Comparison of ENCODE assay signal across 8 mouse cellular contexts in the genomic region with DNA sequence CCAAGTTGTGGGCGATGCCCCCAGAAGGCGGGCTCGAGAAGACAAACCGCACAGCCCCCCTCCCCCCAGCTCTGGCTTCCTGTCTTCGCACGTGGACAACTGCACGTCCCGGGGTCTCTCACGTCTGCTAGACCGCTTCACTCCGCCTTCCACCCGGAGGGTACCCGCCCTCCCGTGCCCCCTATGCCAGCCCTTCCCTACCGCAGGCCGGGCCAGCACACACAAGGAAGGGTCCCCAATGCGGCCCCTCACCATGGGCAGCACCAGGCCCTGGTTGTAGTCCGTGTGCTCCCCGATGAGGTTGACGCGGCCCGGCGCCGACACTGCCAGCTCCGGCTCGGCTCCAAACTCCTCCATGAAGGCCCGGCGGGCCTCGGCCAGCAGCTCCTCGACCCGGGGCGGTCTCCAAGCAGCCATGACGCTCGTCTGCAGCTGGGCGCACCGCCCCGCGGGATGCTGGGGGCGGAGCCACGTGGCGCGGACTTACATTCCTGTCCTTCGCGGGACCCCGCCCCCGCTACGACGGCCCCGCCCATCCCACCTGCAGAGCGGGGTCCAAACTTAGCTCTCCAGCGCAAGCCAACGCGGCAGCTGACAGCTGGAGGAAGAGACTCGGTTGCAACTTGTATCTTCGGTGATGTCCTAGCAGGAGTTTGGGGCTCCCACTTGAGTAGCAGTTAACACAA. TPM values are rescaled to one million over a fixed set of nuclear protein-coding genes. Genes with fewer than 3 reads are reported as not detected.
DNase-seq lines count a peak whose midpoint lies in the region; ATAC-seq and TF ChIP-seq lines count a peak whose summit lies in the region.

Gene Galk1, minus strand, starts transcription at position 458 of the 686 bp plus-strand sequence.

- peak; percentile 98 for DNase-seq in MEL (ENCODE audit: low read depth, low spot score)
- DNase-seq in cerebellum, adult 9-10 months: peak; percentile 78
- DNase-seq in layer of hippocampus, adult 9-10 months (ENCODE audit: low spot score): peak; percentile 44
- peak; percentile 89 for DNase-seq in ovary, adult 18-20 months (ENCODE audit: low spot score)
- peak; percentile 95 for DNase-seq in thymus, adult 2 months

- no peak for TF ChIP-seq EP300 in MEL (IDR thresholded peaks at IDR 0.05; ENCODE audit: low read depth in 1 of 2, low read length in 2 of 2)

- H3K36me3 ChIP-seq in MEL (ENCODE audit: control insufficient read depth in 1 of 2, insufficient read depth in 2 of 2, low read length in 2 of 2): peaks cover 0 to 9% of the 10 kb centered on the region in 2 experiments; a peak in 2 of 4 replicates
- peaks cover 23% of the 10 kb centered on the region for H3K36me3 ChIP-seq in lung, embryonic 15.5 days
- no peaks in the 10 kb centered on the region for H3K36me3 ChIP-seq in thymus, adult 2 months (ENCODE audit: control insufficient read depth, insufficient read depth, low read length)

- H3K4me3 ChIP-seq in MEL (ENCODE audit: control insufficient read depth in 1 of 2, insufficient read depth in 1 of 2, low read depth in 2 of 2, low read length in 2 of 2): peak within 1 kb of the TSS; percentile 67 to 86
- H3K4me3 ChIP-seq in lung, embryonic 15.5 days: peak within 1 kb of the TSS; percentile 78
- peak within 1 kb of the TSS; percentile 87 for H3K4me3 ChIP-seq in thymus, adult 2 months (ENCODE audit: control insufficient read depth, insufficient read depth, low read length)

- peak within 1 kb of the TSS; percentile 89 for H3K9ac ChIP-seq in MEL (ENCODE audit: control insufficient read depth, low read depth, low read length, poor library complexity, severe bottlenecking)
- H3K9ac ChIP-seq in lung, embryonic 15.5 days: peak within 1 kb of the TSS; percentile 88

- peak; percentile 80 for ATAC-seq in frontal cortex, adult (ENCODE audit: low TSS enrichment)
- peak; percentile 73 to 79 for ATAC-seq in hematopoietic stem cell, adult 5-6 weeks (replicated peaks in 1 of 2; ENCODE audit: insufficient read depth in 1 of 2, low FRiP score in 2 of 2, low TSS enrichment in 1 of 2, low read depth in 1 of 2, poor library complexity in 2 of 2, severe bottlenecking in 2 of 2)
- peak; percentile 93 for ATAC-seq in lung, embryonic 15.5 days (ENCODE audit: borderline replicate concordance, extremely low read depth, low FRiP score, low TSS enrichment)

- peak within 1 kb of the TSS; percentile 87 for H3K4me2 ChIP-seq in lung, embryonic 15.5 days

- peak; percentile 59 to 88; a peak in 3 of 4 replicates for TF ChIP-seq POLR2A in MEL (IDR thresholded peaks at IDR 0.05; ENCODE audit: control insufficient read depth in 1 of 2, insufficient read depth in 1 of 2, low read depth in 1 of 2, low read length in 2 of 2, poor library complexity in 1 of 2)
- peak; percentile 61; the same call in 1 of the 2 replicates for TF ChIP-seq POLR2A in thymus, adult 2 months (IDR thresholded peaks at IDR 0.05; ENCODE audit: control insufficient read depth, extremely low read depth, insufficient read depth, low read length, poor library complexity)

- no peak for TF ChIP-seq CTCF in MEL (IDR thresholded peaks at IDR 0.05 in 2 of 3, conservative IDR thresholded peaks at IDR 0.05 in 1 of 3; ENCODE audit: control insufficient read depth in 1 of 3, insufficient read depth in 1 of 3, low read depth in 2 of 3, low read length in 3 of 3, poor library complexity in 1 of 3, severe bottlenecking in 1 of 3)
- no peak for TF ChIP-seq CTCF in thymus, adult 2 months (IDR thresholded peaks at IDR 0.05; ENCODE audit: borderline replicate concordance, control insufficient read depth, extremely low read depth, insufficient read depth, low read length, poor library complexity)

- no peaks in the 10 kb centered on the region for H3K9me3 ChIP-seq in MEL (replicated peaks; ENCODE audit: insufficient read depth, low read length)
- no peaks in the 10 kb centered on the region for H3K9me3 ChIP-seq in lung, embryonic 15.5 days

- peaks cover 13% of the 10 kb centered on the region for H3K79me2 ChIP-seq in MEL (ENCODE audit: control insufficient read depth, insufficient read depth, low read length, poor library complexity)

- peaks cover 3 to 11% of the 10 kb centered on the region in 2 experiments; a peak in 3 of 4 replicates for H3K4me1 ChIP-seq in MEL (ENCODE audit: control insufficient read depth in 1 of 2, insufficient read depth in 2 of 2, low read length in 2 of 2)
- H3K4me1 ChIP-seq in lung, embryonic 15.5 days: peaks cover 18% of the 10 kb centered on the region
- H3K4me1 ChIP-seq in thymus, adult 2 months (replicated peaks; ENCODE audit: control insufficient read depth, insufficient read depth, low read length): peaks cover 15% of the 10 kb centered on the region

- peak within 1 kb of the TSS; percentile 38 for H3K27ac ChIP-seq in MEL (ENCODE audit: control insufficient read depth, low read depth, low read length)
- H3K27ac ChIP-seq in lung, embryonic 15.5 days: peak within 1 kb of the TSS; percentile 99
- H3K27ac ChIP-seq in thymus, adult 2 months (ENCODE audit: control insufficient read depth, insufficient read depth, low read length): peak within 1 kb of the TSS; percentile 80

- TF ChIP-seq RAD21 in MEL (IDR thresholded peaks at IDR 0.05; ENCODE audit: low read depth, low read length): no peak

- under 1% methylated on average over 55 of the region's 55 CpGs for WGBS in lung, embryonic 15.5 days
- under 1% methylated on average over 55 of the region's 55 CpGs for WGBS in thymus, adult 2 months

- no peaks in the 10 kb centered on the region for H3K27me3 ChIP-seq in MEL (ENCODE audit: control insufficient read depth in 1 of 2, insufficient read depth in 2 of 2, low read length in 2 of 2)
- no peaks in the 10 kb centered on the region for H3K27me3 ChIP-seq in lung, embryonic 15.5 days
- H3K27me3 ChIP-seq in thymus, adult 2 months (ENCODE audit: control insufficient read depth, insufficient read depth, low read length): no peaks in the 10 kb centered on the region

TF ChIP-seq in MEL, 35 proteins besides CTCF, POLR2A, EP300 and RAD21 (continues in another document):
- TF ChIP-seq MAZ (IDR thresholded peaks at IDR 0.05; ENCODE audit: low read depth, low read length): no peak
- TF ChIP-seq POLR2AphosphoS5 (IDR thresholded peaks at IDR 0.05; ENCODE audit: borderline replicate concordance, low read depth, low read length): 0 out of 2 replicates have a peak, but pooled peaks have one; percentile 32
- peak; percentile 57; the same call in 1 of the 2 replicates for TF ChIP-seq POLR2AphosphoS2 (IDR thresholded peaks at IDR 0.05; ENCODE audit: low read length)
- TF ChIP-seq MAFK (IDR thresholded peaks at IDR 0.05; ENCODE audit: borderline replicate concordance, low read depth, low read length): no peak
- no peak for TF ChIP-seq E2F4 (IDR thresholded peaks at IDR 0.05; ENCODE audit: borderline replicate concordance, low read depth, low read length)
- TF ChIP-seq UBTF (IDR thresholded peaks at IDR 0.05; ENCODE audit: borderline replicate concordance, insufficient read depth, low read depth, low read length): 0 out of 2 replicates have a peak, but pooled peaks have one; percentile 68
- no peak for TF ChIP-seq CHD2 (IDR thresholded peaks at IDR 0.05; ENCODE audit: low read length)
- TF ChIP-seq CHD1 (IDR thresholded peaks at IDR 0.05; ENCODE audit: low read depth, low read length): no peak
- no peak for TF ChIP-seq GABPA (IDR thresholded peaks at IDR 0.05; ENCODE audit: low read depth, low read length)
- no peak for TF ChIP-seq ZNF384 (IDR thresholded peaks at IDR 0.05; ENCODE audit: low read depth, low read length)
- peak; percentile 56; the same call in 1 of the 2 replicates for TF ChIP-seq ETS1 (IDR thresholded peaks at IDR 0.05; ENCODE audit: low read depth, low read length)
- TF ChIP-seq ZC3H11A (IDR thresholded peaks at IDR 0.05; ENCODE audit: low read depth, low read length): no peak
- TF ChIP-seq TAL1 (IDR thresholded peaks at IDR 0.05; ENCODE audit: low read length): no peak
- no peak; the same call in 1 of the 2 replicates for TF ChIP-seq HCFC1 (IDR thresholded peaks at IDR 0.05; ENCODE audit: low read depth, low read length)
- peak; percentile 88; the same call in 1 of the 2 replicates for TF ChIP-seq BHLHE40 (IDR thresholded peaks at IDR 0.05; ENCODE audit: borderline replicate concordance, low read depth, low read length)
- TF ChIP-seq ELF1 (IDR thresholded peaks at IDR 0.05; ENCODE audit: low read depth, low read length): no peak; the same call in 1 of the 2 replicates
- TF ChIP-seq ZKSCAN1 (IDR thresholded peaks at IDR 0.05; ENCODE audit: low read depth, low read length): no peak
- TF ChIP-seq ZMIZ1 (IDR thresholded peaks at IDR 0.05; ENCODE audit: low read depth, low read length): peak; percentile 50; the same call in 1 of the 2 replicates
- TF ChIP-seq USF2 (IDR thresholded peaks at IDR 0.05; ENCODE audit: borderline replicate concordance in 1 of 2, insufficient read depth in 1 of 2, low read depth in 1 of 2, low read length in 2 of 2): peak in 1 of 2 experiments; percentile 41; a peak in 1 of 4 replicates
- TF ChIP-seq TBP (IDR thresholded peaks at IDR 0.05; ENCODE audit: low read depth, low read length): 0 out of 2 replicates have a peak, but pooled peaks have one; percentile 8
- TF ChIP-seq JUND (IDR thresholded peaks at IDR 0.05; ENCODE audit: low read depth, low read length): no peak
- no peak for TF ChIP-seq SMC3 (IDR thresholded peaks at IDR 0.05; ENCODE audit: low read depth, low read length)
- TF ChIP-seq GATA1 (IDR thresholded peaks at IDR 0.05; ENCODE audit: low read depth, low read length): no peak
- TF ChIP-seq USF1 (IDR thresholded peaks at IDR 0.05; ENCODE audit: low read depth, low read length): peak; percentile 91
- TF ChIP-seq RCOR1 (IDR thresholded peaks at IDR 0.05; ENCODE audit: low read depth, low read length): no peak
- TF ChIP-seq MAX (IDR thresholded peaks at IDR 0.05; ENCODE audit: low read length): peak; percentile 82
- peak; percentile 36; the same call in 1 of the 2 replicates for TF ChIP-seq NRF1 (IDR thresholded peaks at IDR 0.05; ENCODE audit: insufficient read depth, low read depth, low read length, poor library complexity, severe bottlenecking)
- no peak; the same call in 1 of the 2 replicates for TF ChIP-seq KAT2A (conservative IDR thresholded peaks at IDR 0.05; ENCODE audit: low read depth, low read length)
- TF ChIP-seq MXI1 (IDR thresholded peaks at IDR 0.05; ENCODE audit: low read depth, low read length): peak; percentile 97
- peak; percentile 68; the same call in 1 of the 2 replicates for TF ChIP-seq TCF12 (IDR thresholded peaks at IDR 0.05; ENCODE audit: low read depth, low read length)

RNA-seq across cellular contexts. Expression of gene Galk1, which starts in this region (rescaled TPM):
- 253 and 322 TPM in 2 replicates for total RNA-seq in MEL (2012; rRNA removed)
- polyA plus RNA-seq in MEL (2012; ENCODE audit: insufficient read depth in 1 of 2, insufficient read length in 2 of 2, low read depth in 1 of 2, low replicate concordance in 2 of 2, missing spikeins in 1 of 2): 100 to 1,000 TPM in 1 of 2 experiments, not detected in 1; 326 TPM
- total RNA-seq in hematopoietic stem cell, adult 5-6 weeks (2017): 32.4 and 36.0 TPM in 2 replicates
- polyA plus RNA-seq in lung, embryonic 15.5 days (2015; fragmentation: Nextera tagmentation; extraction: Ambion mirVana): 215 and 229 TPM in 2 replicates
- 110 and 133 TPM in 2 replicates for polyA plus RNA-seq in thymus, adult 2 months (2012; rRNA removed)

Comparison
In these comparisons a context has a peak if more than half of its experiments do, and no peak if none do; other contexts are left out.
1. Peak in every context shown above with its lines: DNase-seq, ATAC-seq, H3K4me3 ChIP-seq and H3K27ac ChIP-seq.
2. DNase-seq: peak in every context shown above with its lines; median percentile 98 in MEL; 95 in thymus, adult 2 months; 89 in ovary, adult 18-20 months; 78 in cerebellum, adult 9-10 months; 44 in layer of hippocampus, adult 9-10 months.
3. H3K27ac ChIP-seq: peak in every context shown above with its lines; median percentile 99 in lung, embryonic 15.5 days; 80 in thymus, adult 2 months; 38 in MEL.